Mouse (Mus musculus): Measurements from ENCODE around the gene Prkcb. TPM values are rescaled to one million over a fixed set of nuclear protein-coding genes. Genes with fewer than 3 reads are reported as not detected.

The Prkcb gene
- polyA plus RNA-seq, 1 experiment from 2014 or later, result 13.3 TPM

- Histone ChIP-seq H3K4me3 (ENCODE audit: low read depth, low read length) (no peak overlapping the region), H3K27me3 (ENCODE audit: control insufficient read depth, insufficient read depth, low read length) (no peaks in the 10 kb centered on the region), H3K4me2 (no peak overlapping the region), H3K36me3 (ENCODE audit: control insufficient read depth, insufficient read depth, low read length) (no peaks in the 10 kb centered on the region), H3K27ac (ENCODE audit: low read depth, low read length) (no peak overlapping the region), H3K9ac (ENCODE audit: low read depth, low read length) (no peak overlapping the region), H3K4me1 (ENCODE audit: control insufficient read depth, insufficient read depth, low read length) (no peaks in the 10 kb centered on the region), H3K9me3 (replicated peaks; ENCODE audit: control insufficient read depth, low read length) (no peaks in the 10 kb centered on the region)
- no peak for ATAC-seq (replicated peaks; ENCODE audit: insufficient number of reproducible peaks, low FRiP score, low TSS enrichment)
- 76% methylated on average over 9 of the region's 9 CpGs for WGBS (ENCODE audit: insufficient replicate concordance)
Observed at GRCm38 (mm10) chr7:122279580-122279979, 9.0 kb upstream of the Prkcb start.

- Histone ChIP-seq H3K9ac (ENCODE audit: low read depth, low read length) (no peak overlapping the region), H3K4me2 (no peak overlapping the region), H3K27ac (ENCODE audit: low read depth, low read length) (no peak overlapping the region), H3K36me3 (ENCODE audit: control insufficient read depth, insufficient read depth, low read length) (no peaks in the 10 kb centered on the region), H3K27me3 (ENCODE audit: control insufficient read depth, insufficient read depth, low read length) (no peaks in the 10 kb centered on the region; the same call in 1 of the 2 replicates), H3K4me3 (ENCODE audit: low read depth, low read length) (no peak overlapping the region), H3K4me1 (ENCODE audit: control insufficient read depth, insufficient read depth, low read length) (no peaks in the 10 kb centered on the region), H3K9me3 (replicated peaks; ENCODE audit: control insufficient read depth, low read length) (no peaks in the 10 kb centered on the region)
- no peak for ATAC-seq (replicated peaks; ENCODE audit: insufficient number of reproducible peaks, low FRiP score, low TSS enrichment)
- 50% methylated on average over 2 of the region's 2 CpGs for WGBS (ENCODE audit: insufficient replicate concordance)
Observed at GRCm38 (mm10) chr7:122280334-122280733, 8.2 kb upstream of the Prkcb start.

GRCm38 (mm10) chr7:122282584-122282983 is 6.0 kb upstream of the Prkcb start:
- WGBS (ENCODE audit: insufficient replicate concordance), result 68% methylated on average over 2 of the region's 2 CpGs
- H3K36me3 ChIP-seq (ENCODE audit: control insufficient read depth, insufficient read depth, low read length), result no peaks in the 10 kb centered on the region
- no peak overlapping the region for H3K4me3 ChIP-seq (ENCODE audit: low read depth, low read length)
- H3K4me2 ChIP-seq, result no peak overlapping the region
- no peaks in the 10 kb centered on the region for H3K4me1 ChIP-seq (ENCODE audit: control insufficient read depth, insufficient read depth, low read length)
- no peak for ATAC-seq (replicated peaks; ENCODE audit: insufficient number of reproducible peaks, low FRiP score, low TSS enrichment)
- H3K9me3 ChIP-seq (replicated peaks; ENCODE audit: control insufficient read depth, low read length), result no peaks in the 10 kb centered on the region
- H3K9ac ChIP-seq (ENCODE audit: low read depth, low read length), result no peak overlapping the region
- no peak overlapping the region for H3K27ac ChIP-seq (ENCODE audit: low read depth, low read length)
- H3K27me3 ChIP-seq (ENCODE audit: control insufficient read depth, insufficient read depth, low read length), result peaks cover 2% of the 10 kb centered on the region; the same call in 1 of the 2 replicates

- no peak for ATAC-seq (replicated peaks; ENCODE audit: insufficient number of reproducible peaks, low FRiP score, low TSS enrichment)
- H3K27me3 ChIP-seq (ENCODE audit: control insufficient read depth, insufficient read depth, low read length), result peaks cover 34% of the 10 kb centered on the region
- H3K36me3 ChIP-seq (ENCODE audit: control insufficient read depth, insufficient read depth, low read length), result no peaks in the 10 kb centered on the region
- no peak overlapping the region for H3K27ac ChIP-seq (ENCODE audit: low read depth, low read length)
- no peak overlapping the region for H3K4me3 ChIP-seq (ENCODE audit: low read depth, low read length)
- no peak overlapping the region for H3K4me2 ChIP-seq
- 45% methylated on average over 1 of the region's 1 CpGs for WGBS (ENCODE audit: insufficient replicate concordance)
- H3K4me1 ChIP-seq (ENCODE audit: control insufficient read depth, insufficient read depth, low read length), result peaks cover 8% of the 10 kb centered on the region; the same call in 1 of the 2 replicates
- no peak overlapping the region for H3K9ac ChIP-seq (ENCODE audit: low read depth, low read length)
- no peaks in the 10 kb centered on the region for H3K9me3 ChIP-seq (replicated peaks; ENCODE audit: control insufficient read depth, low read length)
Observed at GRCm38 (mm10) chr7:122287217-122287616, 1.3 kb upstream of the Prkcb start.

GRCm38 (mm10) chr7:122289243-122290111 is 926 bp downstream of the Prkcb start:
- Histone ChIP-seq H3K4me2 (peak overlapping the region; percentile 94), H3K9ac (ENCODE audit: low read depth, low read length) (peak overlapping the region; percentile 61; the same call in 1 of the 2 replicates), H3K4me3 (ENCODE audit: low read depth, low read length) (peak overlapping the region; percentile 70), H3K9me3 (replicated peaks; ENCODE audit: control insufficient read depth, low read length) (no peaks in the 10 kb centered on the region), H3K27me3 (ENCODE audit: control insufficient read depth, insufficient read depth, low read length) (peaks cover 34% of the 10 kb centered on the region), H3K4me1 (ENCODE audit: control insufficient read depth, insufficient read depth, low read length) (peaks cover 8% of the 10 kb centered on the region; the same call in 1 of the 2 replicates), H3K27ac (ENCODE audit: low read depth, low read length) (no peak overlapping the region), H3K36me3 (ENCODE audit: control insufficient read depth, insufficient read depth, low read length) (no peaks in the 10 kb centered on the region)
- ATAC-seq (replicated peaks; ENCODE audit: insufficient number of reproducible peaks, low FRiP score, low TSS enrichment), result 0 out of 2 replicates have a peak, but pooled peaks have one; percentile 29
- under 1% methylated on average over 55 of the region's 66 CpGs for WGBS (ENCODE audit: insufficient replicate concordance)

- peak overlapping the region; percentile 94 for H3K4me2 ChIP-seq
- 12% methylated on average over 12 of the region's 12 CpGs for WGBS (ENCODE audit: insufficient replicate concordance)
- no peaks in the 10 kb centered on the region for H3K36me3 ChIP-seq (ENCODE audit: control insufficient read depth, insufficient read depth, low read length)
- no peaks in the 10 kb centered on the region for H3K9me3 ChIP-seq (replicated peaks; ENCODE audit: control insufficient read depth, low read length)
- peaks cover 34% of the 10 kb centered on the region for H3K27me3 ChIP-seq (ENCODE audit: control insufficient read depth, insufficient read depth, low read length)
- no peak overlapping the region for H3K27ac ChIP-seq (ENCODE audit: low read depth, low read length)
- H3K9ac ChIP-seq (ENCODE audit: low read depth, low read length), result no peak overlapping the region
- peaks cover 8% of the 10 kb centered on the region; the same call in 1 of the 2 replicates for H3K4me1 ChIP-seq (ENCODE audit: control insufficient read depth, insufficient read depth, low read length)
- H3K4me3 ChIP-seq (ENCODE audit: low read depth, low read length), result peak overlapping the region; percentile 70
- ATAC-seq (replicated peaks; ENCODE audit: insufficient number of reproducible peaks, low FRiP score, low TSS enrichment), result no peak
Observed at GRCm38 (mm10) chr7:122290165-122290564, 1.6 kb downstream of the Prkcb start.

GRCm38 (mm10) chr7:122290771-122291170 is 2.2 kb downstream of the Prkcb start:
- WGBS (ENCODE audit: insufficient replicate concordance), result 58% methylated on average over 3 of the region's 3 CpGs
- Histone ChIP-seq H3K4me1 (ENCODE audit: control insufficient read depth, insufficient read depth, low read length) (peaks cover 8% of the 10 kb centered on the region; the same call in 1 of the 2 replicates), H3K36me3 (ENCODE audit: control insufficient read depth, insufficient read depth, low read length) (no peaks in the 10 kb centered on the region), H3K9ac (ENCODE audit: low read depth, low read length) (no peak overlapping the region), H3K27ac (ENCODE audit: low read depth, low read length) (no peak overlapping the region), H3K4me2 (no peak overlapping the region), H3K9me3 (replicated peaks; ENCODE audit: control insufficient read depth, low read length) (no peaks in the 10 kb centered on the region), H3K27me3 (ENCODE audit: control insufficient read depth, insufficient read depth, low read length) (peaks cover 34% of the 10 kb centered on the region), H3K4me3 (ENCODE audit: low read depth, low read length) (no peak overlapping the region)
- ATAC-seq (replicated peaks; ENCODE audit: insufficient number of reproducible peaks, low FRiP score, low TSS enrichment), result no peak

GRCm38 (mm10) chr7:122292151-122292550 is 3.6 kb downstream of the Prkcb start:
- no peak for ATAC-seq (replicated peaks; ENCODE audit: insufficient number of reproducible peaks, low FRiP score, low TSS enrichment)
- Histone ChIP-seq H3K4me3 (ENCODE audit: low read depth, low read length) (no peak overlapping the region), H3K9ac (ENCODE audit: low read depth, low read length) (no peak overlapping the region), H3K4me1 (ENCODE audit: control insufficient read depth, insufficient read depth, low read length) (peaks cover 8% of the 10 kb centered on the region; the same call in 1 of the 2 replicates), H3K27ac (ENCODE audit: low read depth, low read length) (no peak overlapping the region), H3K27me3 (ENCODE audit: control insufficient read depth, insufficient read depth, low read length) (peaks cover 34% of the 10 kb centered on the region), H3K4me2 (no peak overlapping the region), H3K9me3 (replicated peaks; ENCODE audit: control insufficient read depth, low read length) (no peaks in the 10 kb centered on the region), H3K36me3 (ENCODE audit: control insufficient read depth, insufficient read depth, low read length) (no peaks in the 10 kb centered on the region)
- 62% methylated on average over 7 of the region's 7 CpGs for WGBS (ENCODE audit: insufficient replicate concordance)

All from heart, embryonic 11.5 days (tissue).